Mouse (Mus musculus): ENCODE results near the gene Trpm5.

Trpm5 gene

GRCm38 (mm10) chr7:143106062-143106461 lies 11.6 kb upstream of the Trpm5 start, which contains the start of gene Kcnq1:
TSS of gene Kcnq1 (plus strand) at chr7:143106362.
- in situ Hi-C loops (cut with MseI, MboI) = no loop called here

GRCm38 (mm10) chr7:143105258-143105897 lies 10.9 kb upstream of the Trpm5 start:
- in situ Hi-C loops (cut with MseI, MboI) = no loop called here

GRCm38 (mm10) chr7:143100759-143101158 lies 6.3 kb upstream of the Trpm5 start:
- in situ Hi-C loops (cut with MseI, MboI) = no loop called here

GRCm38 (mm10) chr7:143095554-143095907 lies 1.1 kb upstream of the Trpm5 start:
- in situ Hi-C loops (cut with MseI, MboI) = no loop called here

- in situ Hi-C loops (cut with MseI, MboI) = no loop called here
Measured at GRCm38 (mm10) chr7:143093847-143094246, 595 bp downstream of the Trpm5 start.

- in situ Hi-C loops (cut with MseI, MboI) = loop anchor here in 1 of 2 experiments (10.0 kb wide), 1 partner anchor 192 kb away; no protein-coding TSS in a partner anchor
Measured at GRCm38 (mm10) chr7:143087070-143087579, 7.3 kb downstream of the Trpm5 start.

- in situ Hi-C loops (cut with MseI, MboI) = loop anchor here in 1 of 2 experiments (10.0 kb wide), 1 partner anchor 192 kb away; no protein-coding TSS in a partner anchor
Measured at GRCm38 (mm10) chr7:143086366-143086765, 8.1 kb downstream of the Trpm5 start.

GRCm38 (mm10) chr7:143083708-143084107 lies 10.7 kb downstream of the Trpm5 start:
- in situ Hi-C loops (cut with MseI, MboI) = loop anchor here in 1 of 2 experiments (10.0 kb wide), 1 partner anchor 189 kb away; no protein-coding TSS in a partner anchor

- in situ Hi-C loops (cut with MseI, MboI) = loop anchor here in 1 of 2 experiments (10.0 kb wide), 1 partner anchor 187 kb away; no protein-coding TSS in a partner anchor
Measured at GRCm38 (mm10) chr7:143082024-143082423, 12.4 kb downstream of the Trpm5 start.

- in situ Hi-C loops (cut with MseI, MboI) = no loop called here
Measured at GRCm38 (mm10) chr7:143077351-143077750, 17.1 kb downstream of the Trpm5 start.

- in situ Hi-C loops (cut with MseI, MboI) = no loop called here
Measured at GRCm38 (mm10) chr7:143075394-143075793, 19.0 kb downstream of the Trpm5 start.

GRCm38 (mm10) chr7:143073086-143073485 lies 21.4 kb downstream of the Trpm5 start:
- in situ Hi-C loops (cut with MseI, MboI) = no loop called here

- in situ Hi-C loops (cut with MseI, MboI) = no loop called here
Measured at GRCm38 (mm10) chr7:143072605-143073004, 21.8 kb downstream of the Trpm5 start.

GRCm38 (mm10) chr7:143070506-143071070 lies 23.9 kb downstream of the Trpm5 start:
- in situ Hi-C loops (cut with MseI, MboI) = no loop called here

GRCm38 (mm10) chr7:143069751-143070400 lies 24.6 kb downstream of the Trpm5 start:
- in situ Hi-C loops (cut with MseI, MboI) = no loop called here

GRCm38 (mm10) chr7:143068882-143069591 lies 25.4 kb downstream of the Trpm5 start, which contains the start of gene Tssc4:
TSS of gene Tssc4 (plus strand) at chr7:143069249.
- in situ Hi-C loops (cut with MseI, MboI) = no loop called here

GRCm38 (mm10) chr7:143068316-143068881 lies 26.0 kb downstream of the Trpm5 start:
- in situ Hi-C loops (cut with MseI, MboI) = no loop called here

- in situ Hi-C loops (cut with MseI, MboI) = no loop called here
Measured at GRCm38 (mm10) chr7:143067897-143068296, 26.5 kb downstream of the Trpm5 start.

- in situ Hi-C loops (cut with MseI, MboI) = no loop called here
Measured at GRCm38 (mm10) chr7:143067469-143067868, 27.0 kb downstream of the Trpm5 start.

- in situ Hi-C loops (cut with MseI, MboI) = no loop called here
Measured at GRCm38 (mm10) chr7:143065692-143066091, 28.8 kb downstream of the Trpm5 start.

- in situ Hi-C loops (cut with MseI, MboI) = no loop called here
Measured at GRCm38 (mm10) chr7:143064226-143064625, 30.2 kb downstream of the Trpm5 start.
